Mouse (Mus musculus) embryonic stem cell, embryonic (primary cell): ENCODE measurements around the gene Sdccag8.

Experiments
- CTCF ChIA-PET, 4 experiments: fragments of 300-600 bp in 2 of 4; fragments of 350-600 bp in 2 of 4; sonication (Branson Sonifier 250); formaldehyde crosslinking; loops; one replicate each; lab custom pipeline; 2022; ENCODE audit warnings: inconsistent platforms in 2 of 4; lab: Charles Lee
- POLR2A ChIA-PET, 4 experiments: fragments of 300-600 bp in 2 of 4; fragments of 350-600 bp in 2 of 4; sonication (Branson Sonifier 250); formaldehyde crosslinking; loops; one replicate each; lab custom pipeline; 2022; ENCODE audit warnings: antibody characterized with exemption in 4 of 4, inconsistent platforms in 1 of 4; lab: Charles Lee

Sdccag8 gene

DNA sequence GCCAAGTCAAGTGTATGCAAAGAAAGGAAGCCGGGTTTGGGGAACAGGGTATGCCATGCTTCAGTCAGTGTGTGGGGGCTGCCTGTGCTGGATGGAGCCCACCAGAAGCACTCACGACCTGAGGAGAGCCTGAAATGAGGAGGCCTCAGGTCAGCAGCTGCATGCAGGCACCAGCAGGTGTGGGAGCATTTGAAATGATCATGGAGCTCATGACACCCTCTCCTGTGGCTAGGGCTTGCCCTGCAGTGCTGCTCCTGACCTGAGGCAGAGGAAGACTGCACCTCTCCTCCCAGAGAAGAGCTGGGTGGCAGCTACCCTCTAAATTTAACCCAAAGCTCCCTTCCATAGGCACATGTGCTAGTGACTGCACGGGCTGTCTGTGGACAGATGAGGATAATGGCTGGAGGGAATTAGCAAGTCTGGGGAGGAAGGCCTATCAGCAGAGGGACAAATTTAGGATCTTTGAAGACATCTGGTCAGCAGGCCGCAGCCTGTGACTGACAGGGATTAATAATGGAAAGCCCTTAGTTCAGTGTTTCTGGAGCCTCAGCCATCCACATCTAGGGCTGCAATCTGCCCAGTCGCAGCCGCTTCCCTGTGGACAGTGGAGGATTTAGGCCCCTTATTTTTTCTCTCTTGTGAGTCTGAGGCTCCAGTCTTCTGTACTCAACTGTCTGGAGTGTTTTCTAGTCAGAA is 196.3 kb downstream of the Sdccag8 start:
- ChIA-PET CTCF (no interaction called here), POLR2A (interaction anchor here in 1 of 4 experiments (1.0 kb wide), 1 partner anchor 12 kb away, joined by 3 read pairs; no protein-coding TSS in a partner anchor)

DNA sequence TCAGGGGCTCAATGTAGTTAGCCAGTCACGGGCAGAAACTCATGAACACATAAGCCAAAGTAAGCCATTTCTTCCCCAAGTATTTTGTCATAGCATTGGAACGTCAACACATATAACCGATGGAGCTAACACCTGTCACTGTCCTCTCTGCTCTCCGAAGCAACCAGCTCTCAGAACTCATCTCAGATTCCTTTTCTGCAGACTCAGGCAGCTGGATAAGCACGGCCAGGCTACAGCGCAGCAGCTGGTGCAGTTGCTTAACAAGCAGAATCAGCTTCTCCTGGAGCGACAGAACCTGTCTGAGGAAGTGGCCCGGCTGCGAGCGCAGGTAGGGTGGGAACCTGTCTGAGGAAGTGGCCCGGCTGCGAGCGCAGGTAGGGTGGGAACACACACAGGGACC is 197.2 kb downstream of the Sdccag8 start:
- ChIA-PET CTCF (no interaction called here), POLR2A (interaction anchor here in 1 of 4 experiments (0.5 kb wide), 1 partner anchor 15 kb away, joined by 4 read pairs; no protein-coding TSS in a partner anchor)

- ChIA-PET CTCF (no interaction called here), POLR2A (no interaction called here)
These were observed 198.3 kb downstream of the Sdccag8 start for GRCm38 (mm10) chr1:177012774-177013173.

- ChIA-PET POLR2A (interaction anchor here in 1 of 4 experiments (1.4 kb wide), 1 partner anchor 9 kb away, joined by 5 read pairs; no protein-coding TSS in a partner anchor), CTCF (interaction anchor here in 1 of 4 experiments (0.7 kb wide), 1 partner anchor 9 kb away, joined by 3 read pairs; no protein-coding TSS in a partner anchor)
These were observed 198.9 kb downstream of the Sdccag8 start for GRCm38 (mm10) chr1:177013313-177013712.

DNA sequence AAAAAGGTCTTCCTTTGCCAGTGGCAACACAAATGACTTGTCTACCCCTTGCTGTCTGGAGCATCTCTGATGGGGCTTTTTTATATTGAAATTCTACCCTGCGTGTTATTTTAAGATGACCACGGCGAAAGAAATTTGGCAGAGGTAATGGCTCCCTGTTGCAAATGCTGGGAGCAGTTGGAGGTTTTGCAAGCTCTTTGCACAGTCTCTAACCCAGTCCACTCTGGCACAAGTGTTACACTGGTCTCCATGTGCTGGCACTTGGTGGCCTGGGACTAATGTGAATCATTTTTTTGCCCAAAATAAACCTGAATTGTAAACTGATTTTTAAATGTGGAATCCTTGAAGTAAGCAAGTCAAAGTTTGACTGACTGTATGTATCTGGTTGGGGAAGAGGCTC is 199.3 kb downstream of the Sdccag8 start:
- POLR2A ChIA-PET, result interaction anchor here in 1 of 4 experiments (1.4 kb wide), 1 partner anchor 9 kb away, joined by 5 read pairs; no protein-coding TSS in a partner anchor

GRCm38 (mm10) chr1:177014346-177014745 is 199.9 kb downstream of the Sdccag8 start:
- ChIA-PET CTCF (no interaction called here), POLR2A (interaction anchor here in 1 of 4 experiments (1.4 kb wide), 1 partner anchor 8 kb away, joined by 5 read pairs; no protein-coding TSS in a partner anchor)

More for the DNA sequence above, 199.3 kb downstream of the Sdccag8 start:
- CTCF ChIA-PET, result interaction anchor here in 1 of 4 experiments (0.7 kb wide), 1 partner anchor 9 kb away, joined by 3 read pairs; no protein-coding TSS in a partner anchor

- ChIA-PET CTCF (no interaction called here), POLR2A (interaction anchor here in 1 of 4 experiments (1.4 kb wide), 1 partner anchor 7 kb away, joined by 5 read pairs; no protein-coding TSS in a partner anchor)
These were observed 200.5 kb downstream of the Sdccag8 start for GRCm38 (mm10) chr1:177014921-177015439.

GRCm38 (mm10) chr1:177015917-177016316 is 201.5 kb downstream of the Sdccag8 start:
- POLR2A ChIA-PET, result interaction anchor here in 2 of 4 experiments (0.6 to 1.2 kb wide), 2 partner anchors 69 to 703 kb away, joined by 3 read pairs; no protein-coding TSS in a partner anchor
- CTCF ChIA-PET, result no interaction called here

- POLR2A ChIA-PET, result interaction anchor here in 1 of 4 experiments (0.6 to 1.2 kb wide), 2 partner anchors 56 to 70 kb away, joined by 3 to 4 read pairs; no protein-coding TSS in a partner anchor
These were observed 202.3 kb downstream of the Sdccag8 start for GRCm38 (mm10) chr1:177016729-177017128.

GRCm38 (mm10) chr1:177018750-177019149 is 204.3 kb downstream of the Sdccag8 start:
- ChIA-PET POLR2A (no interaction called here), CTCF (no interaction called here)

More at GRCm38 (mm10) chr1:177016729-177017128, 202.3 kb downstream of the Sdccag8 start:
- CTCF ChIA-PET, result no interaction called here

- CTCF ChIA-PET, result no interaction called here
These were observed 205.2 kb downstream of the Sdccag8 start for GRCm38 (mm10) chr1:177019668-177020067.

GRCm38 (mm10) chr1:177022751-177023150 is 208.3 kb downstream of the Sdccag8 start:
- POLR2A ChIA-PET, result interaction anchor here in 1 of 4 experiments (1.5 kb wide), 1 partner anchor 9 kb away, joined by 5 read pairs; no protein-coding TSS in a partner anchor
- CTCF ChIA-PET, result interaction anchor here in 2 of 4 experiments (0.6 to 1.2 kb wide), 2 partner anchors 9 to 140 kb away, joined by 3 to 5 read pairs; no protein-coding TSS in a partner anchor

More at GRCm38 (mm10) chr1:177019668-177020067, 205.2 kb downstream of the Sdccag8 start:
- POLR2A ChIA-PET, result no interaction called here

DNA sequence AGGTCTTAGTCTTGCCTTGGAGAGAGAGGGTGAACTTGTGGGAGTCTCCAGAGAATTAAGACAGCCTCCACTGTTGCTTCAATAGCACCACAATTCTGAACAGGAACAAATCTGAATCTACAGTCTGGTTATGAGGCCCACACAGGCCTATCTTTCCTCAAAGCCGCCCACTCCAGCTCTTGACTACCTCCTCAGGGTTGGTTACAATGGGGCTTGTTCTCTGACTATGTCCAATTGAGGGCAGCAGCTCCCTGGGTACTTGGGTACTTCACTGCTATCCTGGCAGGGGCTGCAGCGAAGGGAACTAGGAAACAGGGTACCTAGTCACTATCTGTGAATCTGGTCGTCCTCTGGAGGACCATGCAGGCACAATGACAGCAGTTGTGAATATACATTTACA is 213.2 kb downstream of the Sdccag8 start:
- ChIA-PET CTCF (no interaction called here), POLR2A (interaction anchor here in 2 of 4 experiments (0.6 to 2.4 kb wide), 2 partner anchors 18 to 74 kb away, joined by 4 to 6 read pairs; no protein-coding TSS in a partner anchor)

DNA sequence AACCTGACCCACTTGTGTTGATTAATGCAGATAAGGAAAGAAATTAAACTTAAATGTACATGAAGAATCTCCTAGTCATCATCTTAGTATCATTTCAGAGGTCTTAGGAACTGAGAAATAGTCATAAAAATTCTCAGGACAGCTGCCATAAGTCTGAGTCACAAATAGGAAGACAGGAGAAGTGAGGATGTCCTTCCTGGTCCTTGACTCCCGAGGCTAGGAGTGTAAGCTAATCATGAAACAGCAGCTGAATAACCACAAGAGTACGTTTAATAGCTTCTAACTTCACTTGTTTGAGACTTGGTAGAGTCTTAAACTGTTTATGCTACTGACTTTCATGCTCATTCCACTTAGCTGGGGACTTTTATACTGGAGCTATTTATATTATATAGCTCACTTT is 214.6 kb downstream of the Sdccag8 start:
- ChIA-PET CTCF (no interaction called here), POLR2A (interaction anchor here in 1 of 4 experiments (1.1 kb wide), 1 partner anchor 8 kb away, joined by 3 read pairs; no protein-coding TSS in a partner anchor)

GRCm38 (mm10) chr1:177030669-177031068 is 216.2 kb downstream of the Sdccag8 start:
- ChIA-PET POLR2A (no interaction called here), CTCF (no interaction called here)

GRCm38 (mm10) chr1:177031196-177031595 is 216.7 kb downstream of the Sdccag8 start:
- ChIA-PET POLR2A (no interaction called here), CTCF (no interaction called here)

GRCm38 (mm10) chr1:177032233-177032632 is 217.8 kb downstream of the Sdccag8 start:
- CTCF ChIA-PET, result no interaction called here
- POLR2A ChIA-PET, result no interaction called here

DNA sequence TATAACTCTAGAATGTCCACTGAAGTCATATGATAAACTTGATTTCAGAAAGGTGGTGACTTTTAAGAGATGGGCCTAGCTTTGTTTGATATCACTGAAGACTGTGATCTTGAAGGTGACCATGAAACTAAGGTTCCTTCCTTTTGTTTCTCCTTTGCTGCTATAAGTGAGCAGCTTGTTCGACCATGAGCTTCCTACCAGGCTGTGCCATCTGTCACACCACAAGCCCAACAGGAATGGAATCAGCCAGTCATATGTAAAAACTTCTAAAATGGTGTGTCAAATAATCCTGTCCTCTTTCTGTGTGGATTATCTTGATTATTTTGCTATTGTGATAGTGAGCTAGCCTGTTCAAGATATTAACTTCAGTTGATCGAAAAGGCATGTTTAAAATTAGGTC is 221.0 kb downstream of the Sdccag8 start:
- CTCF ChIA-PET, result no interaction called here
- POLR2A ChIA-PET, result no interaction called here

GRCm38 (mm10) chr1:177038383-177038782 is 223.9 kb downstream of the Sdccag8 start:
- POLR2A ChIA-PET, result interaction anchor here in 1 of 4 experiments (0.8 kb wide), 1 partner anchor 9 kb away, joined by 3 read pairs; no protein-coding TSS in a partner anchor
- CTCF ChIA-PET, result no interaction called here
